Mouse (Mus musculus): ENCODE results near the gene Rogdi.
A peak's percentile ranks its signal among the peaks of the same experiment; 100 is the strongest.

Gene Rogdi

GRCm38 (mm10) chr16:4984717-4985116, 28.6 kb downstream of the Rogdi start:
- DNase-seq, result no peak

GRCm38 (mm10) chr16:4979755-4980380, 33.5 kb downstream of the Rogdi start:
- DNase-seq, result no peak

- DNase-seq, result no peak
Observed at GRCm38 (mm10) chr16:4978275-4979051, 34.9 kb downstream of the Rogdi start.

GRCm38 (mm10) chr16:4976180-4976579, 37.2 kb downstream of the Rogdi start:
- DNase-seq, result no peak

GRCm38 (mm10) chr16:4974521-4974920, 38.8 kb downstream of the Rogdi start:
- DNase-seq, result peak; percentile 65

- DNase-seq, result no peak
Observed at GRCm38 (mm10) chr16:4971626-4972025, 41.7 kb downstream of the Rogdi start.

- no peak for DNase-seq
Observed at GRCm38 (mm10) chr16:4969055-4969843, 44.1 kb downstream of the Rogdi start.

GRCm38 (mm10) chr16:4968426-4968825, 44.9 kb downstream of the Rogdi start:
- no peak for DNase-seq

GRCm38 (mm10) chr16:4965392-4966129, 47.8 kb downstream of the Rogdi start:
- DNase-seq, result no peak

GRCm38 (mm10) chr16:4964731-4965391, 48.5 kb downstream of the Rogdi start:
- no peak for DNase-seq

GRCm38 (mm10) chr16:4963797-4964709, 49.3 kb downstream of the Rogdi start, which contains the start of gene Anks3:
Anks3 (minus strand) TSS chr16:4964205.
- DNase-seq, result peak; percentile 100

GRCm38 (mm10) chr16:4963346-4963745, 50.0 kb downstream of the Rogdi start:
- no peak for DNase-seq

- no peak for DNase-seq
Observed at GRCm38 (mm10) chr16:4960260-4960659, 53.1 kb downstream of the Rogdi start.

All from layer of hippocampus, adult 9-11 months (tissue).